Mouse (Mus musculus): ENCODE results near the gene A030005K14Rik.
A peak's percentile ranks its signal among the peaks of the same experiment; 100 is the strongest.

A030005K14Rik gene

GRCm38 (mm10) chr1:83036892-83037667 is 22.1 kb downstream of the A030005K14Rik start:
- ATAC-seq (ENCODE audit: low TSS enrichment): no peak

- ATAC-seq (ENCODE audit: low TSS enrichment): no peak
These were observed 24.7 kb downstream of the A030005K14Rik start for GRCm38 (mm10) chr1:83034509-83034908.

GRCm38 (mm10) chr1:83032508-83032907 is 26.7 kb downstream of the A030005K14Rik start:
- ATAC-seq (ENCODE audit: low TSS enrichment): no peak

- ATAC-seq (ENCODE audit: low TSS enrichment): peak; percentile 57; the same call in 1 of the 2 replicates
These were observed 27.2 kb downstream of the A030005K14Rik start for GRCm38 (mm10) chr1:83031950-83032349.

- ATAC-seq (ENCODE audit: low TSS enrichment): no peak
These were observed 42.6 kb downstream of the A030005K14Rik start for GRCm38 (mm10) chr1:83016556-83016955.

GRCm38 (mm10) chr1:83015329-83015879 is 43.8 kb downstream of the A030005K14Rik start:
- ATAC-seq (ENCODE audit: low TSS enrichment): peak; percentile 57; the same call in 1 of the 2 replicates

- ATAC-seq (ENCODE audit: low TSS enrichment): no peak
These were observed 44.7 kb downstream of the A030005K14Rik start for GRCm38 (mm10) chr1:83014477-83014876.

Data from frontal cortex, adult (tissue).